Mouse (Mus musculus): ENCODE measurements around the gene Dnah11. TPM values are rescaled to one million over a fixed set of nuclear protein-coding genes. Genes with fewer than 3 reads are reported as not detected.

Gene Dnah11
- total and polyA plus RNA-seq, 2 experiments, result 0.12 to 0.18 TPM

GRCm38 (mm10) chr12:117837376-117837775 is 361.5 kb downstream of the Dnah11 start:
- DNase-seq (ENCODE audit: extremely low read depth, low read depth, low spot score), result no peak
- Histone ChIP-seq H3K27me3 (ENCODE audit: control insufficient read depth, insufficient read depth, low read length) (peaks cover 3% of the 10 kb centered on the region; the same call in 1 of the 2 replicates), H3K4me3 (ENCODE audit: insufficient read depth, low read depth, low read length) (no peak overlapping the region), H3K79me2 (ENCODE audit: control insufficient read depth, insufficient read depth, low read length) (no peaks in the 10 kb centered on the region), H3K27ac (replicated peaks; ENCODE audit: insufficient read depth, low read depth, low read length) (no peak overlapping the region), H3K4me1 (ENCODE audit: control insufficient read depth, insufficient read depth, low read length) (no peaks in the 10 kb centered on the region), H3K9ac (ENCODE audit: low read depth, low read length) (no peak overlapping the region), H3K36me3 (ENCODE audit: control insufficient read depth, insufficient read depth, low read length) (no peaks in the 10 kb centered on the region)
- 84% methylated on average over 4 of the region's 4 CpGs for WGBS
- TF ChIP-seq POLR2A (IDR thresholded peaks at IDR 0.05; ENCODE audit: extremely low read depth, insufficient read depth, low read length) (no peak), CTCF (IDR thresholded peaks at IDR 0.05; ENCODE audit: low read depth, low read length) (no peak)

GRCm38 (mm10) chr12:117835371-117835770 is 363.5 kb downstream of the Dnah11 start:
- H3K27me3 ChIP-seq (ENCODE audit: control insufficient read depth, insufficient read depth, low read length), result peaks cover 3% of the 10 kb centered on the region; the same call in 1 of the 2 replicates
- H3K27ac ChIP-seq (replicated peaks; ENCODE audit: insufficient read depth, low read depth, low read length), result no peak overlapping the region
- no peaks in the 10 kb centered on the region for H3K79me2 ChIP-seq (ENCODE audit: control insufficient read depth, insufficient read depth, low read length)
- H3K4me3 ChIP-seq (ENCODE audit: insufficient read depth, low read depth, low read length), result no peak overlapping the region
- no peak overlapping the region for H3K9ac ChIP-seq (ENCODE audit: low read depth, low read length)
- H3K4me1 ChIP-seq (ENCODE audit: control insufficient read depth, insufficient read depth, low read length), result no peaks in the 10 kb centered on the region
- no peak for TF ChIP-seq POLR2A (IDR thresholded peaks at IDR 0.05; ENCODE audit: extremely low read depth, insufficient read depth, low read length)
- TF ChIP-seq CTCF (IDR thresholded peaks at IDR 0.05; ENCODE audit: low read depth, low read length), result no peak
- DNase-seq (ENCODE audit: extremely low read depth, low read depth, low spot score), result no peak
- no peaks in the 10 kb centered on the region for H3K36me3 ChIP-seq (ENCODE audit: control insufficient read depth, insufficient read depth, low read length)
- WGBS, result 66% methylated on average over 10 of the region's 10 CpGs

GRCm38 (mm10) chr12:117834652-117835051 is 364.2 kb downstream of the Dnah11 start:
- WGBS, result 87% methylated on average over 2 of the region's 2 CpGs
- H3K27me3 ChIP-seq (ENCODE audit: control insufficient read depth, insufficient read depth, low read length), result peaks cover 3% of the 10 kb centered on the region; the same call in 1 of the 2 replicates
- H3K36me3 ChIP-seq (ENCODE audit: control insufficient read depth, insufficient read depth, low read length), result no peaks in the 10 kb centered on the region
- H3K79me2 ChIP-seq (ENCODE audit: control insufficient read depth, insufficient read depth, low read length), result no peaks in the 10 kb centered on the region
- no peak overlapping the region for H3K27ac ChIP-seq (replicated peaks; ENCODE audit: insufficient read depth, low read depth, low read length)
- no peak for DNase-seq (ENCODE audit: extremely low read depth, low read depth, low spot score)
- H3K4me1 ChIP-seq (ENCODE audit: control insufficient read depth, insufficient read depth, low read length), result no peaks in the 10 kb centered on the region
- H3K9ac ChIP-seq (ENCODE audit: low read depth, low read length), result no peak overlapping the region
- TF ChIP-seq CTCF (IDR thresholded peaks at IDR 0.05; ENCODE audit: low read depth, low read length) (no peak), POLR2A (IDR thresholded peaks at IDR 0.05; ENCODE audit: extremely low read depth, insufficient read depth, low read length) (no peak)
- H3K4me3 ChIP-seq (ENCODE audit: insufficient read depth, low read depth, low read length), result no peak overlapping the region

GRCm38 (mm10) chr12:117832190-117832589 is 366.7 kb downstream of the Dnah11 start:
- Histone ChIP-seq H3K4me3 (ENCODE audit: insufficient read depth, low read depth, low read length) (no peak overlapping the region), H3K79me2 (ENCODE audit: control insufficient read depth, insufficient read depth, low read length) (no peaks in the 10 kb centered on the region), H3K27me3 (ENCODE audit: control insufficient read depth, insufficient read depth, low read length) (peaks cover 3% of the 10 kb centered on the region; the same call in 1 of the 2 replicates), H3K36me3 (ENCODE audit: control insufficient read depth, insufficient read depth, low read length) (no peaks in the 10 kb centered on the region), H3K27ac (replicated peaks; ENCODE audit: insufficient read depth, low read depth, low read length) (no peak overlapping the region), H3K9ac (ENCODE audit: low read depth, low read length) (no peak overlapping the region), H3K4me1 (ENCODE audit: control insufficient read depth, insufficient read depth, low read length) (no peaks in the 10 kb centered on the region)
- no peak for DNase-seq (ENCODE audit: extremely low read depth, low read depth, low spot score)
- WGBS, result 70% methylated on average over 5 of the region's 5 CpGs
- TF ChIP-seq CTCF (IDR thresholded peaks at IDR 0.05; ENCODE audit: low read depth, low read length), result no peak
- no peak for TF ChIP-seq POLR2A (IDR thresholded peaks at IDR 0.05; ENCODE audit: extremely low read depth, insufficient read depth, low read length)

GRCm38 (mm10) chr12:117831351-117831961 is 367.4 kb downstream of the Dnah11 start:
- Histone ChIP-seq H3K4me1 (ENCODE audit: control insufficient read depth, insufficient read depth, low read length) (no peaks in the 10 kb centered on the region), H3K79me2 (ENCODE audit: control insufficient read depth, insufficient read depth, low read length) (no peaks in the 10 kb centered on the region), H3K27ac (replicated peaks; ENCODE audit: insufficient read depth, low read depth, low read length) (no peak overlapping the region), H3K27me3 (ENCODE audit: control insufficient read depth, insufficient read depth, low read length) (peaks cover 3% of the 10 kb centered on the region; the same call in 1 of the 2 replicates), H3K9ac (ENCODE audit: low read depth, low read length) (no peak overlapping the region), H3K4me3 (ENCODE audit: insufficient read depth, low read depth, low read length) (no peak overlapping the region), H3K36me3 (ENCODE audit: control insufficient read depth, insufficient read depth, low read length) (no peaks in the 10 kb centered on the region)
- no peak for TF ChIP-seq POLR2A (IDR thresholded peaks at IDR 0.05; ENCODE audit: extremely low read depth, insufficient read depth, low read length)
- no peak for TF ChIP-seq CTCF (IDR thresholded peaks at IDR 0.05; ENCODE audit: low read depth, low read length)
- no peak for DNase-seq (ENCODE audit: extremely low read depth, low read depth, low spot score)
- 50% methylated on average over 8 of the region's 8 CpGs for WGBS

GRCm38 (mm10) chr12:117828350-117828749 is 370.5 kb downstream of the Dnah11 start:
- H3K79me2 ChIP-seq (ENCODE audit: control insufficient read depth, insufficient read depth, low read length), result no peaks in the 10 kb centered on the region
- no peak overlapping the region for H3K27ac ChIP-seq (replicated peaks; ENCODE audit: insufficient read depth, low read depth, low read length)
- no peak for TF ChIP-seq POLR2A (IDR thresholded peaks at IDR 0.05; ENCODE audit: extremely low read depth, insufficient read depth, low read length)
- no peak for TF ChIP-seq CTCF (IDR thresholded peaks at IDR 0.05; ENCODE audit: low read depth, low read length)
- 19% methylated on average over 3 of the region's 3 CpGs for WGBS
- no peak overlapping the region for H3K9ac ChIP-seq (ENCODE audit: low read depth, low read length)
- H3K4me1 ChIP-seq (ENCODE audit: control insufficient read depth, insufficient read depth, low read length), result no peaks in the 10 kb centered on the region
- no peaks in the 10 kb centered on the region for H3K27me3 ChIP-seq (ENCODE audit: control insufficient read depth, insufficient read depth, low read length)
- H3K4me3 ChIP-seq (ENCODE audit: insufficient read depth, low read depth, low read length), result no peak overlapping the region
- DNase-seq (ENCODE audit: extremely low read depth, low read depth, low spot score), result peak; percentile 50
- H3K36me3 ChIP-seq (ENCODE audit: control insufficient read depth, insufficient read depth, low read length), result no peaks in the 10 kb centered on the region

Other genes starting within 250 kb of the Dnah11 start
- 7.9 and 9.3 TPM in 2 replicates for gene Sp4, start 102.4 kb upstream of the Dnah11 start, total RNA-seq (2014; rRNA removed)
- 1.6 and 1.9 TPM in 2 replicates for gene Sp4, start 102.4 kb upstream of the Dnah11 start, polyA plus RNA-seq (2012; rRNA removed)

All from liver, adult 2 months (tissue).